9 mouse cellular contexts compared by ENCODE assay signal in the genomic region with DNA sequence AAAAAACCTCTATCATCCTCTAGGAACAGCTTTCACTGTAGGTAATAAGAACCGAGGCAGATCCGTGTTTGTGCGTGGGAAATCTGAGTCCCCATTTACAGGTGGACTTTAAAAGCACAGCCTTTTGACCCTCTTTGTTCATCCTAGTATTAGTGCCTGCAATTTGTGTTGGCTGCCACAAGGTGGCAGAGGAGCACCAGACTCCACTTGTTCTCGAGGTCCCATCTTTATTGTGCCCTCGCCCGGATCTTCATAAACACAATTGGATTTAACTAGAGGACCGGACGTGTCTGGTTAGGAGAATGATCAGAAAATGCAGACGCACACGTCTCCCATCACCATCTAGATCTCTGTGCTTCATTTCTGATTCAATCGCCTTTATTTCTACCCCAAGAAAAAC.
DNase-seq lines count a peak whose midpoint lies in the region; ATAC-seq and TF ChIP-seq lines count a peak whose summit lies in the region.
"Had no signal": no experiment of that assay in that cellular context is flagged by ENCODE, and none has a peak within 500 bp of the region (broad histone marks: within the 10 kb centered on the region; RNA-seq: fewer than 3 reads in every experiment).

No protein-coding gene starts in this region.

- 0 out of 2 replicates have a peak, but pooled peaks have one; percentile 33 for ATAC-seq in hindbrain, postnatal 0 days
- ATAC-seq in stomach, postnatal 0 days (ENCODE audit: low FRiP score, low TSS enrichment), result no peak

- TF ChIP-seq CTCF in left cerebral cortex, adult 2 months (IDR thresholded peaks at IDR 0.05), result peak; percentile 83
- peak; percentile 81 for TF ChIP-seq CTCF in hindbrain, postnatal 0 days (IDR thresholded peaks at IDR 0.05; ENCODE audit: low read depth)
- TF ChIP-seq CTCF in stomach, postnatal 0 days (IDR thresholded peaks at IDR 0.05; ENCODE audit: low read depth), result peak; percentile 79

- H3K27ac ChIP-seq in left cerebral cortex, adult 2 months, result no peak overlapping the region
- no peak overlapping the region for H3K27ac ChIP-seq in hindbrain, postnatal 0 days
- H3K27ac ChIP-seq in stomach, postnatal 0 days (replicated peaks), result no peak overlapping the region

- no peaks in the 10 kb centered on the region for H3K4me1 ChIP-seq in hindbrain, postnatal 0 days (ENCODE audit: insufficient read depth, low read length)
- no peaks in the 10 kb centered on the region for H3K4me1 ChIP-seq in stomach, postnatal 0 days (replicated peaks; ENCODE audit: control insufficient read depth, insufficient read depth)
- H3K4me1 ChIP-seq: megakaryocyte, embryonic 14.5 days had no signal

- DNase-seq in adrenal gland, postnatal 14 days, result peak; percentile 20
- DNase-seq in adrenal gland, postnatal 4 days (ENCODE audit: low spot score in 2 of 2), result no peak
- no peak for DNase-seq in left cerebral cortex, adult 2 months (ENCODE audit: extremely low spot score in 1 of 2, low spot score in 2 of 2)
- no peak for DNase-seq in left cerebral cortex, adult 9 months (ENCODE audit: low spot score in 2 of 2)
- DNase-seq in WW6 (ENCODE audit: low read depth, low spot score), result peak; percentile 47
- peak; percentile 72 for DNase-seq in hindbrain, postnatal 0 days (ENCODE audit: low spot score)
- DNase-seq in stomach, postnatal 0 days (ENCODE audit: low spot score), result no peak
- DNase-seq in right cerebral cortex, adult 18-20 months, result no peak

- WGBS in hindbrain, postnatal 0 days, result 26% methylated on average over 11 of the region's 11 CpGs
- WGBS in stomach, postnatal 0 days, result 40% methylated on average over 11 of the region's 11 CpGs

- TF ChIP-seq EP300 in stomach, postnatal 0 days (optimal IDR thresholded peaks at IDR 0.05), result no peak

- intact Hi-C loops in left cerebral cortex, adult 2 months (cut with DNase I), result loop anchor here (2.0 to 5.0 kb wide), 3 partner anchors 22 to 1568 kb away; no protein-coding TSS in a partner anchor

- no peak overlapping the region for H3K4me2 ChIP-seq in hindbrain, postnatal 0 days (ENCODE audit: low read depth, low read length)
- no peak overlapping the region for H3K4me2 ChIP-seq in stomach, postnatal 0 days (replicated peaks; ENCODE audit: low read depth)

- no peaks in the 10 kb centered on the region for H3K27me3 ChIP-seq in hindbrain, postnatal 0 days (ENCODE audit: insufficient read depth, low read length)
- H3K27me3 ChIP-seq in stomach, postnatal 0 days (ENCODE audit: control insufficient read depth, insufficient read depth, low read length), result no peaks in the 10 kb centered on the region

- H3K9me3 ChIP-seq in hindbrain, postnatal 0 days (ENCODE audit: low read length), result no peaks in the 10 kb centered on the region
- 0 out of 2 replicates have a peak, but pooled peaks cover 4% of the 10 kb centered on the region for H3K9me3 ChIP-seq in stomach, postnatal 0 days (ENCODE audit: control insufficient read depth, low read length)
- H3K9me3 ChIP-seq: megakaryocyte, embryonic 14.5 days had no signal

- 0 out of 2 replicates have a peak, but pooled peaks cover 6% of the 10 kb centered on the region for H3K36me3 ChIP-seq in hindbrain, postnatal 0 days (ENCODE audit: insufficient read depth, low read length)
- no peaks in the 10 kb centered on the region for H3K36me3 ChIP-seq in stomach, postnatal 0 days (ENCODE audit: control insufficient read depth, insufficient read depth, low read length)

- H3K4me3 ChIP-seq in left cerebral cortex, adult 2 months, result no peak overlapping the region
- H3K4me3 ChIP-seq in hindbrain, postnatal 0 days (ENCODE audit: low read length), result no peak overlapping the region
- H3K4me3 ChIP-seq in stomach, postnatal 0 days (ENCODE audit: low read depth, low read length), result no peak overlapping the region
- H3K4me3 ChIP-seq: megakaryocyte, embryonic 14.5 days had no signal

- no peak overlapping the region for H3K9ac ChIP-seq in hindbrain, postnatal 0 days (replicated peaks; ENCODE audit: low read length)
- no peak overlapping the region for H3K9ac ChIP-seq in stomach, postnatal 0 days (ENCODE audit: low read length)

Comparison
In these comparisons a context has a peak if more than half of its experiments do, and no peak if none do; other contexts are left out.
1. DNase-seq: peak in adrenal gland, postnatal 14 days (single experiment), WW6 (single experiment) and hindbrain, postnatal 0 days (single experiment); none in adrenal gland, postnatal 4 days (0 of 2), left cerebral cortex, adult 2 months (0 of 2), left cerebral cortex, adult 9 months (0 of 2), stomach, postnatal 0 days (single experiment) and right cerebral cortex, adult 18-20 months (single experiment).
2. Peak in every context shown above with its lines, with median percentiles within 50 percentile points of each other: CTCF ChIP-seq.